Mouse (Mus musculus) natural killer cell, adult 2 months (primary cell): ENCODE measurements at regions not wholly inside any gene's neighbourhood (a gene's known extent, or its start where the extent isn't known, plus 50 kb on each side); places are given as distances from the start of the nearest gene placed in this dataset.
A peak's percentile ranks its signal among the peaks of the same experiment; 100 is the strongest.
"Not testable (repeated sequence)": the region's sequence is repeated elsewhere in the genome, so short reads cannot be mapped to it uniquely, and the experiment has no call there.

Experiments used
- DNase-seq, 2 experiments: peaks; one replicate each; pipeline ENCODE4 v3.0.0; 2022; ENCODE audit warnings: low spot score in 2 of 2

DNA sequence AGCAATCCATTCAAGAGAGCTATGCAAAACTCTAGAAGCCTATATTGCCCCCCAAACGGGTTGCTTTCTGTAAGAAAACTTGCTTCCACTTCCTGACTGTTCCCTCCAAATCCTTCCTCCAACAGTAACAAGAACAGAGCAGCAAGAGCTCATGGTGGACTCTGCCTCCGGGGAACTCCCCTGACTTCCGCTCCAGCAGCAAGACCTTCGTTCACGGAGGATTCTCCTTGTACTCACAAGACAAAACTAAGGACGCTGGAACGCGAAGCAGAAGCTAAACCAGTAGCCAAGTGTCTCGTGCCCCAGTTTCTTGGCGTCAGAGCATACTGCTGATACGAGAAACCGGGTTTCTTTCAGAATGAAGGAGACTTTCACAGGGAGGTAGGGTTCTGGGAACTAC, 50.7 kb downstream of the H2al2a start:
- DNase-seq, result no peak

DNA sequence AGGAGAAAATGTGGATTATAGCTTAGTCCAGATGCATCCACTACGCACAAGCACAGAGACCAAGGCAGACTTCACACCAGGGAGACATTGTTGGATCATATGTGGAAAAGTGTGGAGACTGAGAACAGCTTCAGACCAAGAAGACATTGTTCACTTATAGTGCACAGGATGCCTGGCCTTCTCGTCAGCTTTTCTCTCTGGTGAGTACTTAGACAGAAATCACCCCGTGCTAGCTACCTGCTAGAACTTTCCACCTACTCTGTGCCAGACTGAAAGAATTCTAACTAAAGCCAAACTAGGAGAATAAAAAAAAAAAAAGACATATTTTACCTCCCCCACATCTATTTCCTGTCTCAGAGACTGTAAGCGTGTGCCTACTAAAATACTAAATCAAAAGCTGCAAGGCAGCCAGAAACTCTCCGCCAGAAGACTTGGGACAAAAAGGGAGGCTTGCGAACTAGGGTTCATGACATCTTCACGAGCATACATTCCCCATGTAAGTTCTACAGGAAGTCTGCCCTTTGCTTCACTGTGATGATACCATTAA, 51.3 kb downstream of the H2al2a start:
- no peak for DNase-seq

DNA sequence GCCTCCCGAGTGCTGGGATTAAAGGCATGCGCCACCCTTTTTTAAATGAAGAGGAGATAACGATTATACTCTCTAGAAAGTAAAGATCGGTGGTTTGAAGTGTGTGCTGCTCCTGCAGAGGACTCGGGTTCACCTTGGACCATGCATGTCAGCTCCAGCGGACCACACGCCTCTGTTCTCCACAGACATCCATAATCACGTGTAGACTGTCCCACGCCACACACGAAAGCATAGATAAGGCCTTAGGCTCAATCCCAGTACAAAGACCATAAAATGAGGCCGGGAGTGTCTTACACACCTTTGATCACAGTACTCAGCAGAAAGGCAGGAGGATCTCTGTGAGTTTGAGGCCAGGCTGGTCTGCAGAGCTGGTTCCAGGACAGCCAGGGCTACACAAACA, 53.3 kb downstream of the H2al2a start:
- no peak for DNase-seq

DNA sequence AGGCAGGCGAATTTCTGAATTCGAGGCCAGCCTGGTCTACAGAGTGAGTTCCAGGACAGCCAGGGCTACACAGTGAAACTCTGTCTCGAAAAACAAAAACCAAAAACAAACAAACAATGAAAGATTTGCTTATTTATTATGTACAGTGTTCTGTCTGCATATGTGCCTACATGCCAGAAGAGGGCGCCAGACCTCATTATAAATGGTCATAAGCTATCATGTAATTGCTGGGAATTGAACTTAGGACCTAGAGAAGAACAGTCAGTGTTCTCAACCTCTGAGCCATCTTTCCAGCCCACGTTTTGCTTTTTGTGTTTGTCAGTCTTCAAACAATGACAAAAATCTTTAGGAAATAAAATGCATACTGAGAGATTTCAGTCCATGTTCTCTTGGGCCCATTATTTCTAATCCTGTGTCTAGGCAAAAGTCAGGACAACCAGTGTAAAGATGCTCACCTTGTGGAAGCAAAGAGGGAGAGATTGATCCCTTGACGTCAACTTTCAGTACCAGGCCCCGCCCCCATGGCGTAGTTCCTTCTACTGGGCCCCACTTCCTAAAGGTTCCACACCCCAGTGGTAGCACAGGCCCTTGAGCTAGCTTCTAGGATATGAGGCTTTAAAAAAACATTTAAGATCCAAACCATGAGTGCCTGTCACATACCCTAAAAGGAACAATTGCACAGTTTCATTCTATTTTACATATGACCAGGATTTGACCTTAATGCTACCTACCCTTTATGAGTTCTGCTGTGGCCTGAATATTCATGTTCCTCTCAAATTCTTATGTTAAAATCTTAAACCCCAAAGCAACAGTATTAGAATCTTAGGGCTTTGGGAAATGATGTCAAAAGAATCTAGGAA, 54.0 kb downstream of the H2al2a start:
- peak; percentile 4 to 11 for DNase-seq

DNA sequence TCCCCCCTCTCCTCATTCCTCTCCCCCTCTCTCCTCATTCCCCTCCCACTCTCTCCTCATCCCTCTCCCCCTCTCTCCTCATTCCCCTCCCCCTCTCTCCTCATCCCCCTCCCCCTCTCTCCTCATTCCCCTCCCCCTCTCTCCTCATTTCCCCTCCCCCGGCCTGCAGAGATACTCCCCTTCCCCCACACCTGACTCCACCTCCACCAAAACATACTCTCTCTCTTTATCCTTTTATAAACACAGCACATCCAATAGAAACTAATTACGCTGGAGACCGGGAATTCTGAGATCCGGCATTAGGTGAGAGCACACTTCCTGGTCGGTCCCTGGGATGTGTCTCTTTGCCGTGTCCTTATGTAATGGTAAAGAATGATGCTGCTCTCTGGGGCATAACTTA, 54.8 kb downstream of the H2al2a start:
- no peak for DNase-seq

DNA sequence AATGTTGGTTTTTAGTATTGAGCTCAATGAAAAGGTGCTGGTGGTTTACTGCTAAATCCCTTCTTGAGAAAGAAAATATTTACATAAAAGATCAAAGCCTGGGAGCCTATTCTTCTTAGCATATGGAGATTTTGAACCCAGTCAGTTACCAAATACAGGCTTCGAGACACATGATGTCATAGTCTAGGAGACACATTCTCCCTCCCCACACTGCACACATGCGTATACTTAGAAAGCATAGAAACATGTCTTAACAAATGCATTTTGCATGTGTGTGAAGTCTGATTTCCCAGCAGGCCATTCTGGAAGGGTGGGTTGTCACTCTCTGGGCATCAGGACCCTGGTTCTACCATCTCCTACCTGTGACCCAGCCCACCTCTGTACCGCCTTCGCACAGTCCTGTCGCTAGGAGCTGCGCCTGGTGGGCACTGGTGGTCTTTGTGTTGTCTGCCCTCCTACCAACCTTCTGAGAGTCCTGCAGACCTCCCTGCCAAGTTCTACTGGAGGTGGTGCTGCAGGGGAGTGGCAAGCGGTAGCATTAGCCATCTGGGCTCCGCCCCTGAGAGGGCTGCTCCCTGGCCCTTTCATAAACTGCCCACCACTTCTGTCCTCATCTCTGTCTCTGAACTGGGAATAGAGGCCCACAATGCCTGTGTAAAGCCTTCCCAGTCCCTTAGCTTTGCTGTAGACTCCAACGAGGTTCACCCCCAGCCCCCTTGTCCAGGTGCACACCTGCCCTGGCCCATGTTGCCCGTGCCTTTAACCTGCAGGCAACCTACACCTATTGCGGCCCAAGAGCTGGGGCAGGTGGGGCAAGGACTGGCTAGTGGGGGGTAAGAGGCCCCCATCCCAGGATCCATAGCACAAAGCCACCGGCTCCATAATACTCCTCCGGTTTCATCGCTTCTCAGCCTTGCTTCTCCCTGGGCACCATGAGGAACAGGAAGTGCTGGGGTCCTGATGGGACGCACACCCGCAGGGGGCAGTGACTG, 56.6 kb downstream of the H2al2a start:
- not testable (repeated sequence) for DNase-seq

DNA sequence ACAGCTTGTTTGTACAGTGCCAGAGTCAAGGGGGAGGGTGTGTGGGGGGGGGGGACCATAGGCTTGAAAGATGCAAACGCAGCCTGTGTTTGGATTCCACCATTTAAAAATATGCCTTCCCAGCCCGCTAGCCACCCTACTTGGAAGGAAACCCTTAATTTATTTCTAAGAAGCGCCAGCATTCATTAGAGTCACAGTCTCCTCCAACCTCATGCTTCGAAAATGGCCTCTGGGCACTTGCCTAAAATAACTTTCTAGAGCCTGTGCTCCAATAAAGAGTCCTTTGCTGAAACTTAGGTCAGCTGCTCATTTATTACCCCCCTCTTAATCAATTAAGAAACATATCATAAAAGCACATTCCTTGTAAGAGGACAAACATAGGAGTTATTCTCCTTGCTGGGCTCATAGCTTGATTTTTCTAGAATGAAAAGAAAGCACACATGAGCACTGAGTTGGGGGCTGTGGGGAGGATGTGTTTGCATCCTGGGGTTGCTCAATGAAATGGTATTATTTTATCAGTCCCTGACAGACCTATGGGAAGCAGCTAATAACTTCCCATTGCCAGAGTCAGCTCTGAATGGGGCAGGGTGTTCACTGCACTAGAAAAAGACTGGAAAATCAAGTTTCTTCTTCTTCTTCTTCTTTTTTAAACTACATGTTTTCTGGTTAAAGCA, 57.4 kb downstream of the H2al2a start:
- no peak for DNase-seq

DNA sequence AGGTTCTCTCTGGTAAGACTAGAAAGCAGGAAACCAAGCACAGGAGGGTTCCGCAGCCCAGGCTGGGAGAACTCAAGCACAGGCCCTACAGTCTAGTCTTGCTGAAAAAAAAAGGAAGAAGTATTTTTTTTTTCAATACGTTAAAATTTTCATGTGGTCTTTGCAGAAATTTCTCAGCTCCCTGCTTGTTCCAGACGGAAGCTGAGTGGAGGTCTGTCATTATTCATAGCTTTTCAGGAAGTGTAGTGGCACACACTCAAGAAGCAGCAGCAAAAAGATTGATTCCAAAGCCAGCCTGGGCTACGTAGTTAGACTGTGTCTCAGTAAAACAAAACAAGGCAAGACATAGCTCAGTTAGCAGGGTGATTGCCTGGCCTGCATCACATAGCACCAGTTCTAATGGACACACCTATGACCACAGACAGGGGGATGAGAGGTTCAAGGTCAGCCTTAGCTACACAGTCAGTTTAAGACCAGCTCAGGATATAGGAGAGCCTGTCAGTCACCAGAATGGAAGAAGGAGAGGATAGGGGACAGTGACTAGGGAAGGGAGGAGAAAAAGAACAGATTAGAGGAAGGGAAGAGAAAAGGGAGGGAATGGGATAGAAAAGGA, 60.1 kb downstream of the H2al2a start:
- no peak for DNase-seq

DNA sequence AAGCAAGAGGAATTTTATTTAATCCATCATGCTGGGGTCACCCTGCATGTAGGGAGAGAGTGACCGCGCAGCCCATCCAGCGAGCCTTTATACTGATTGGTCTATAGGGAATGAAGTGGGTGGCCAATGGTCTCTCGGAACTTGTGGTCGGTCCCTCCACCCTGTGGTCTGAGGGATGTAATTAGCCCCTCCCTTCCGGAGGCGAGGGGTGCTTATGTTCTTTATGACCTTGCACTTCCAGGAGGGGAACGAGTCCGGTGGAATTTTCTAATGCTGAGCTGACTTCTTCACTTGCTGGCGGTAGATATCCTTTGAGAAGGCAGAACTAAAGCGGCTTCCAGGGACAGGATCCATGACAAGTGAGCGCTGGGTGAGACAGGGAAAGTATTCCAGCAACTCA, 60.8 kb downstream of the H2al2a start:
- no peak for DNase-seq

DNA sequence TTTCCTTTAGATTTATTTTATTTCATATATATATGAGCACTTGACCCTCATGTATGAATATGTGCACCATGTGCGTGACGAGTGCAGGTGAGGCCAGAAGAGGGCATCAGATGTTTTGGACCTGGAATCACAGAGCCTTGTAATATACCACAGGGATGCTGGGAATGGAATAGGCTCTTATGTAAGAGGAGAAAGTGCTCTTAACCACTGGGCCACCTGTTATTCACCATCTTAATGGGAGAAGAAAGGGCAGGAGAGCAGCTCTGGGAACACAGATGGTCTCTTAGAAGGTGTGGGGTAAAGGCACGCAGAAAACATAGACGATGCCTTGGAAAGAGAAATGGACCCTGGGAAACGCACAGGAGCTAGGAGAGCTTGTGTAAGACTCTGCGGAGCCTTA, 61.3 kb downstream of the H2al2a start:
- no peak for DNase-seq

DNA sequence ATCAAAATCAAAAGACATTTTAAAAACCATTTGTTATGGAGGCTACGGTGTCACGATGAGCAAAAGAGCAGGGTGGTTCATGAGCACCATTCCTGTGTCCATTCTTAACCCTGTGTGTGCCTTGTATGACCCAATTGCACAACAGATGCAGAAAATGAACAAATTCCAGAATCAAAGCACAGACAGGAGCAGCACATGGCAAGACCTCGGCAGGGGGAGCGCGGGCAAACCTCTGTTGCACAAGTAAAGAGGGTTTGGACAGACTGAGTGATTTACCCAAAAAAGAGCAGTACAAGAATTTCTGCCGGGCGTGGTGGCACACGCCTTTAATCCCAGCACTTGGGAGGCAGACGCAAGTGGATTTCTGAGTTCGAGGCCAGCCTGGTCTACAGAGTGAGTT, 62.1 kb downstream of the H2al2a start:
- DNase-seq, result no peak

DNA sequence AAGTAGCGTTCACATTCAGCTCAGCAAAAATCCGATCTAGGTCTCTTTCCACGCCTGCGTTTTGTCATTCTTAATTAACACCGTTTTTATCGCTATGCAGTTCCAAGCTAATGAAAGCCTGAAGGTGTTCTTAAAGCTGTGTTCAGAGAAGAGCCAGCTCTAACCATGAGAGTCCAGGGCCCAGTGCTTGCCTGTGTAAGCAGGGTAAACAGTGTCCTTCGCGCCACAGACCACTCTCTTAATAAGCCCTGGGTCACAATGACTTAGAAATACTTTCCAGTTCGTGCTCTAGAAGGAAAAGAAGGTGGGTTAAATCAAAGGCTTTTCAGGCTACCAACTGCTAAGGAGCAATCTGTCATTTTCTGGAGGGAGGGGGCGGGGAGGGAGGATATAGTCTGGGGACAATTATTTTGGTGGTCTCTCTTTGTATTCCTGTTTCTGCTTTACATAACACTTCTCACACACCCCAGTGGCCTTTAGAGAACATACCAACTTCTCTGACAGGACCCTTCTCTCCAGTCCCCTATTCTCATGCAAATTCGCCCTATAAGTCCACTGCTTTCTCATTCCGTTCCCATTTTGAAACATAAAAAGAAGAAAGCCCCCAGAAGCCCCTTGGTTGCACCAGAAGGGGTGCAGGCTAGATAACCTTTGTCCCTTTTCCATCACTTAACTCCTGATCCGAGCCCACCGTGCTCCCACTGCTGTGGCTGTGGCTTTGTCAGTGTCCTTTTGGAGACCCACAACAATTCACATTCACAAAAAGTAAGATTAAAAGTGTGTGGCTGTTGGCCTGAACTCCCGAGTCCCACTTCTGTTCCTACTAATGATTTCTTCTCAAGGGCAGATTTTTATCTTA, 63.6 kb downstream of the H2al2a start:
- DNase-seq, result no peak

DNA sequence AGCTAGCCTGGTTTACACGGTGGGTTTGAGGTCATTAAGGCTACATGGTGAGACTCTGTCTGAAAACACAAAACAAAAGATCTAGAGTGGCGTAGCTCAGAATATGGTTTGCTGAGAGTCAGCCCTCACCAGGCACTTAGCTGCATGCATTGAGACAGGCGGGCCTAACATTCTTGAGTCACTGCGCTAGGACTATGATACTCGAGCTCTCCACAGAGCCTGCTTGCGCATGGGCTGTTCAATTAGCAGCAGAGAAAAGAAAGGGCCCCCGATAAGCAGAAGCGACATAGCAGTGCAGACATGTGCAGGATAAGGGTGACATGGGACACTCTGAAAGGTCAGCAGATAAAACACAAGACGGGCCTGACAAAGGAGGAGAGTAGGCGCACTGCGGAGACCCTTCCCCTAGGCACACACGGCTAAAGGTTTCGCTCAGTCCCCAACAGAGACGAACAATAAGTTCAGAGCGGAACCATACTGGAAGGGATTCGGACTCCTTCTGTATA, 64.3 kb downstream of the H2al2a start:
- no peak for DNase-seq

DNA sequence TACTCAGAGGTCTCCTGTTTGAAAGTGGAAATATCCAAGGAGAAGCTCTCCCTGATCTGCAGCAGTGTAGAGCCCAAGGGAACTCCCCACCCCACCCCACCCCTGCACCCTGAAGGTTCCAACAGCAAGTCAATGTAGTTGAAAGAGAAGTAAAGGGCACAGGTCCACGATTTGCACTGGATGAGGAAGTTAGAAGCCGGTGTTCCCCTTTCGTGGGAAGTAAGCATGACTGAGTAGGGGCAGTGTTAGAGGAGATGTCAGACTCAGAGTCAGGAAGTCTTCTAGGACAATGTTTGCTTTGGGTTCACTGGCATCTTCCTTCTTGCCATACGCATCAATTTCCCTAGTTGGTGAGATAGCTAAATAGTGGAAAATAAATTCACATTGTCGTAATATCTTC, 64.9 kb downstream of the H2al2a start:
- peak in 1 of 2 experiments; percentile 37 for DNase-seq

DNA sequence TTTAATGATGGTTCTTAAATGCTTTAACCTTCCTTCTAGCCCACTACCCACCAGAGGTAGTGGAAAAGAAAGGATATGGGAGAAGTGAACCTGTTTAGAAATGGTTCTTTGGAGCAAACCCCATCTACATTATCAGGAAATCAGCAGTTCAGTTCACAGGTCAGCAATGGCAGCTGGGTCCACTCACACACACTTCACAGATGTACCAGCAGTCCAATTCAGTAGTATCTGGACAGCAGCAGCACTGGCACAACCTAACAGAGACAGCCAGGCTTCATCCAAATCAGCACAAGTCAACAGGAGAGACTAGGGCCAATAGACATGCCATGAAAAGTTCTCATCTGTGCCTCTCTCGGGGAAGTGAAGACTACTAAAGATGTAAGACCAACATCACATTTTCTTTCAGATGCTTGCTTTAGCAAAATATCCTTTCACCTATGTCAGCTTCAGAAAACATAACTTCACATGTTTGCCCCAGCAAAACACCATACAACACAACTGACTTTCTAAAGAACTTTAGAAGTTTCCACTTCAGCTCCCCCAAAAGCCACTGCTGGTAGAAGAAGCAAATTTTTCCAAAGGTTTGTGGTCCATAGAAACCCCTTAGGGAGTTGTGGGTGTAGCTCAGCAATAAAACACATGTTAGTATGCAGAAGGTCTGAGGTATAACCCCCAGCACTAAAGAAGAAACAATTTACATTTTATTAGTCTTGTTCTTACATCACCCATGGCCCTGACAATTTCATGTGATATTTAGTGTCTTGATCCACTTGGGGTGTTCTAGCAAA, 77.7 kb downstream of the H2al2a start:
- no peak for DNase-seq

DNA sequence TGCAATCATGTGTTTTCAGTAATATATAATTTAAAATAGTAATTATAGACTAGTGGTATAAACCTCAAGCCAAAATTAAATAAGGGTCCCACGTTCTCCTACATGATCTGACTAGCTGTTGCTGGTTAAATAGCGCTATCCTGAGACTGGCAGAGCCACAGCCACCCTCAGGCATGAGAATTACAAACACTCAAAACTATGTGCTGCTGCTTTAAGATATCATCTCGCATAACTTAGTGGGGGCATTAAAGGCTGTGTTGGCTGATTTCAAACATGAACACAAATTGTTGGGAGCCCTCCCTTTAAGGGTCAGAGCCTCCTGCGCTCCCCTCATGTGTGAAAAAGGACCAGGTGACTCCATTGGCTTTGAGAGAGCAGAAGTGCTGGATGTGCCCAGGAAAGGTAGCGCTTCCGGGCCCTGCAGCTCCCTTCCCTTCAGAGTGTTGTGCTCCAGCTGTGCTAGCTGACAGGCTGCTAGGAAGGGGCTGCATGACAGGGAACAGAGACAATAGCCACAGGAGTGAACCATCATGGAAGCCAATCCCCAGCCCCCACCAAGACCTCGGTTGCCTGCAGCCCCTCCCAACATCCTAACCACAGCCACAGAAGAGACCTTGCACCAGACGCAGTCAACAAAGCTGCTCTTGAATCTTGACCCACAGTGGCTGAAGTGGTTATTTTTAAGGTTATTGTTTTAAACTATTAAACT, 79.4 kb downstream of the H2al2a start:
- no peak for DNase-seq

DNA sequence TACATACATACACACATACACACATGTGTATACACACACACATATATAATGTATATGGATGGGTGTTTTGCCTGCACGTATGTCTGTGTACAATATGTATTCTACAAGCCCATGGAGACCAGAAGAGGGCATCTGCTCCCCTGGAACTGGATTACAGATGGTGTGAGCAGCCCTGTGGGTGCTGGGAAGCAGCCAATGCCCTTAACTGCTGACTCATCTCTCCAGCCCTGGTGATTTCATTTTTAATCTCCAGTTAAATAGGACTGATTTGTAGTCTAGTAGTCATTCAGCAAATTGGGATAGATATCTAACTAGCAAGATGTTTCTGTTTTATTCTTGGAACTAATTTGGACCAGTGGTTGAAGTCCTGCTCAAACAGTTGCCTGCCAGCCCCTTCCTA, 94.1 kb downstream of the H2al2a start:
- no peak for DNase-seq

DNA sequence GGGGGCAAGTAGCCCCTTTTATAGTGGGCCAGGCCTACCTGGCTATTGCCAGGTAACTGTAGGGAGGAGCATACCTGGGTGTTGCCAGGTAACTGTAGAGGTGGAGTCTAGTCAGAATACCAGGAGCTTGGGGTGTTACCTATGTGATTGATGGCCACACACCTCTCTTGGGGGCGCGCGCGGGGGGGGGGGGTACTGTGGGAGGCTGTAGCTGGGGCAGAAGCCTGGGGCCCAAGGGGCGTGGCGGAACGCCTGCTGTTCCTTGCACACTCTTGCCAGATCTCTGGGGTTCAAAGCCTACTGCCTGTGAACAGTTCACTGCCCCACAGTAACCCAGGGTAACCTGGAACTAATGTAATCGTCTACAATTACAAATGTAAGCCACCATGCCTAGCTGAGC, 96.6 kb downstream of the H2al2a start:
- DNase-seq, result no peak

DNA sequence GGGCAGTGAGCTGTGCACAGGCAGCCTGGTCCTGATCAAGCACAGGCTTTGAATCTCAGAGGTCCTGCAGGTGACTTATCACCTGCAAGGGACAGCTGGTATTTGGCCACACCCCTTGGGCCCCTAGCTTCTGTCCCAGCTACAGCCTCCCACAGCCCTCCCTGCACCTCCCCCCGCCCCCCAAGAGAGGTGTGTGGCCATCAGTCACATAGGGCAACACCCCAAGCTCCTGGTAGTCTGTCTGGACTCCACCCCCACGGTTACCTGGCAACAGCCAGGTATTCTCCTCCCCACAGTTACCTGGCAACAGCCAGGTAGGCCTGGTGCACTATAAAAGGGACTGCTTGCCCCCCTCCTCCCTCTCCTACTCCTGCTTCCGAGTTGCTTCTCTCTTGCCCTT, 98.0 kb downstream of the H2al2a start:
- DNase-seq, result no peak
